Mouse (Mus musculus) hindbrain, embryonic 10.5 days (tissue): Measurements from ENCODE around the gene Hoxa4. TPM values are rescaled to one million over a fixed set of nuclear protein-coding genes. Genes with fewer than 3 reads are reported as not detected.

ENCODE experiments used
- DNase-seq: peaks from one replicate; pipeline ENCODE4 v3.0.0-alpha.2; 2017; ENCODE audit warnings: low spot score
- H3K27ac ChIP-seq: fragments of 300-500 bp; sonication (generic); 2 replicates; pipeline ENCODE4 v1.5.1; 2016; ENCODE audit warnings: mild to moderate bottlenecking, moderate library complexity
- H3K27me3 ChIP-seq: fragments of 300-500 bp; sonication (generic); 2 replicates; pipeline ENCODE4 v1.6.1; 2016; ENCODE audit warnings: mild to moderate bottlenecking; ENCODE audit not compliant: poor library complexity, insufficient read depth, severe bottlenecking
- H3K36me3 ChIP-seq: fragments of 300-500 bp; sonication (generic); 2 replicates; pipeline ENCODE4 v1.6.1; 2016; ENCODE audit warnings: mild to moderate bottlenecking, moderate library complexity
- H3K4me1 ChIP-seq: fragments of 300-500 bp; sonication (generic); replicated peaks from 2 replicates; pipeline ENCODE4 v1.6.1; 2016; ENCODE audit warnings: mild to moderate bottlenecking
- H3K4me3 ChIP-seq: fragments of 300-500 bp; sonication (generic); 2 replicates; pipeline ENCODE4 v1.5.1; 2016; ENCODE audit warnings: mild to moderate bottlenecking, moderate library complexity
- H3K9me3 ChIP-seq: fragments of 300-500 bp; sonication (generic); 2 replicates; pipeline ENCODE4 v1.6.1; 2016; ENCODE audit warnings: mild to moderate bottlenecking, moderate library complexity
- WGBS: fragments of 180-500 bp; shearing (Covaris S2); methylation state at CpG from one replicate; pipeline ENCODE4 v1.1.7; 2016; 5-methylcytosine and 5-hydroxymethylcytosine counted together
- polyA plus RNA-seq: library from polyadenylated mRNA; unstranded; fragments of >200 nt; fragmentation: Nextera tagmentation; extraction: Ambion mirVana; gene quantifications from 2 replicates; pipeline ENCODE4 v1.2.1, GENCODE M21; 2016

The Hoxa4 gene
- polyA plus RNA-seq, 1 experiment from 2014 or later, result 4.3 TPM

DNA sequence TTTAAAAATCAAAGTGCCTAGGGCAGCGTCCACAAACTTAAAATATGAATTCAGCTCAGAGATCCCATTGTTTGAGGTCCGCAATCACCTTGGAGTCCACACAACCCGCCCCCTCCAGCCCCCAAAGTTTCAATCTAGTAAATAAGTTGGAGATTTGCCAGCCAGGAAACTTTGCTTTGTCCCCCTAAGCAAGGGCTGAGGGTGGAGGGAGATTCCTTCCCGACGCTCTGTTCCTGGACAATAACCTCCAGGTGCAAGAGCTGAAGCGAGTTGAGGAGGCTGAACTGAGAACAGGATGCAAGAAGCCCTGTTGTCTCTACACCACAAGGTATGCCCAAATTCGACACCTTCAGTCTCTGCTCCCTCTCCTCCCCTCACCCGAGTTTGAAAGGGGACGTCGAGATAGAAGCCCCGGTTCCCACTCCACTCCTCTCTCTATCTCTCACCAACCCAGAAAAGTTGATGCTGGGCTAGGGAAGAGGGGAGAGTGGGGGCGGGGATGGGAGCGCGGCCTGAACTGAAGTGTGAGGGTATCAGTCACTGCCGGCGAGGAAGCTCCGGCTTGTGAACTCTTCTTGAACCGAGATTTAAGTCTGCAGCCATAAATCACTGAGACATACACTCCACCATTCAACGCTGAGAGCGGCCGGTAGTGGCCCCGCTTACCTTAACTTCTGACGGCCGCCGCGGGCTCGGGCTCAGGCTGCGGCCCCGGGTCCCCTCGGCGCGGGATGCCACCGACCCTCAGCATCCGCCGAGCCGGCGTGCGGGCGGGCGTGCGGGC is 16.4 kb downstream of the Hoxa4 start:
- Histone ChIP-seq H3K27me3 (peaks cover 100% of the 10 kb centered on the region), H3K9me3 (no peaks in the 10 kb centered on the region), H3K4me3 (peak overlapping the region; percentile 81), H3K36me3 (no peaks in the 10 kb centered on the region), H3K27ac (peak overlapping the region; percentile 82), H3K4me1 (peaks cover 40% of the 10 kb centered on the region)
- peak; percentile 62 for DNase-seq
- under 1% methylated on average over 41 of the region's 41 CpGs for WGBS

GRCm38 (mm10) chr6:52173648-52174047 is 17.9 kb downstream of the Hoxa4 start:
- no peak for DNase-seq
- Histone ChIP-seq H3K36me3 (no peaks in the 10 kb centered on the region), H3K27ac (0 out of 2 replicates have a peak overlapping the region, but pooled peaks have one; percentile 95), H3K4me3 (peak overlapping the region; percentile 81), H3K27me3 (peaks cover 100% of the 10 kb centered on the region), H3K4me1 (peaks cover 44% of the 10 kb centered on the region), H3K9me3 (no peaks in the 10 kb centered on the region)
- 4% methylated on average over 4 of the region's 4 CpGs for WGBS

- Histone ChIP-seq H3K9me3 (no peaks in the 10 kb centered on the region), H3K4me1 (peaks cover 44% of the 10 kb centered on the region), H3K27ac (peak overlapping the region; percentile 95), H3K4me3 (peak overlapping the region; percentile 81), H3K36me3 (no peaks in the 10 kb centered on the region), H3K27me3 (peaks cover 100% of the 10 kb centered on the region)
- WGBS, result under 1% methylated on average over 35 of the region's 35 CpGs
- DNase-seq, result peak; percentile 94
These were observed 19.1 kb downstream of the Hoxa4 start for GRCm38 (mm10) chr6:52172501-52172900.

- no peak for DNase-seq
- Histone ChIP-seq H3K27ac (peak overlapping the region; percentile 95), H3K36me3 (no peaks in the 10 kb centered on the region), H3K4me3 (peak overlapping the region; percentile 81), H3K9me3 (no peaks in the 10 kb centered on the region), H3K27me3 (peaks cover 100% of the 10 kb centered on the region), H3K4me1 (peaks cover 44% of the 10 kb centered on the region)
- WGBS, result 5% methylated on average over 7 of the region's 7 CpGs
These were observed 19.6 kb downstream of the Hoxa4 start for GRCm38 (mm10) chr6:52171938-52172337.

GRCm38 (mm10) chr6:52171331-52171730 is 20.2 kb downstream of the Hoxa4 start:
- peaks cover 100% of the 10 kb centered on the region for H3K27me3 ChIP-seq
- WGBS, result 4% methylated on average over 4 of the region's 4 CpGs
- no peaks in the 10 kb centered on the region for H3K9me3 ChIP-seq
- H3K4me1 ChIP-seq, result peaks cover 44% of the 10 kb centered on the region
- H3K27ac ChIP-seq, result peak overlapping the region; percentile 95
- no peaks in the 10 kb centered on the region for H3K36me3 ChIP-seq
- peak; percentile 66 for DNase-seq
- peak overlapping the region; percentile 81 for H3K4me3 ChIP-seq

GRCm38 (mm10) chr6:52170898-52171223 is 20.7 kb downstream of the Hoxa4 start:
- Histone ChIP-seq H3K27me3 (peaks cover 100% of the 10 kb centered on the region), H3K4me1 (peaks cover 42% of the 10 kb centered on the region), H3K4me3 (peak overlapping the region; percentile 81), H3K9me3 (no peaks in the 10 kb centered on the region), H3K27ac (peak overlapping the region; percentile 95), H3K36me3 (no peaks in the 10 kb centered on the region)
- WGBS, result 7% methylated on average over 5 of the region's 5 CpGs
- DNase-seq, result no peak

DNA sequence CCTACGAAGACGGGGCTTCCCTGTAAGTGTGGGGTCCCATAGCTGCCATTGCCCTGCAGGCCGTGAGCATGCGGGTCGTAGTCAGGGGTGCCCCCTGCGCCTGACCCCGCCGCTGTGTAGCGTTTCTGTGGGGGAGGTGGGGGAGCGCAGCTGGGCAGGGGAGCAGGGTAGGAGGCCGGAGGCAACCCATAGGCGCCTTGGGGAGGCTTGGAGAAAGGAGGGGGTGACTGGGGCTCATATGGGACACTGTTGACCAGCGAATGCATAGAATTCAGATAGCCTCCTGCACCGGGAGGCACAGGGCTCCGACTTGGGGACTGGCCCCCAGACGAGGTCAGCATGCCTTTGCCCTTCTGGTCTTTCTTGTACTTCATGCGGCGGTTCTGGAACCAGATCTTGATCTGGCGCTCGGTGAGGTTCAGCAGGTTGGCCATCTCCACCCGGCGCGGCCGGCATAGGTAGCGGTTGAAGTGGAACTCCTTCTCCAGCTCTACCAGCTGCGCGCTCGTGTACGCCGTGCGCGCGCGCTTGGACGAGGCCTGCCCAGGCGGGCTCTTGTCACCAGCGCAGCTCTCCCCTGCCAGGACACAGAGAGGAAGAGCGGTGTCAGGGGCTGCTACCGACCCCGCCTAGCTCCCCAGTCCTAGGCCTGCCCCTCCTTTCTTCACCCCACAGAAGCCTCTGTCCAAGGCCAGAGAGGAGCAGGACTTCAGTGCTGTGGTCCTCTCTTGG is 21.2 kb downstream of the Hoxa4 start:
- Histone ChIP-seq H3K9me3 (no peaks in the 10 kb centered on the region), H3K27me3 (peaks cover 100% of the 10 kb centered on the region), H3K27ac (peak overlapping the region; percentile 95), H3K4me1 (peaks cover 37% of the 10 kb centered on the region), H3K4me3 (peak overlapping the region; percentile 81), H3K36me3 (no peaks in the 10 kb centered on the region)
- 1% methylated on average over 40 of the region's 40 CpGs for WGBS
- DNase-seq, result peak; percentile 68

DNA sequence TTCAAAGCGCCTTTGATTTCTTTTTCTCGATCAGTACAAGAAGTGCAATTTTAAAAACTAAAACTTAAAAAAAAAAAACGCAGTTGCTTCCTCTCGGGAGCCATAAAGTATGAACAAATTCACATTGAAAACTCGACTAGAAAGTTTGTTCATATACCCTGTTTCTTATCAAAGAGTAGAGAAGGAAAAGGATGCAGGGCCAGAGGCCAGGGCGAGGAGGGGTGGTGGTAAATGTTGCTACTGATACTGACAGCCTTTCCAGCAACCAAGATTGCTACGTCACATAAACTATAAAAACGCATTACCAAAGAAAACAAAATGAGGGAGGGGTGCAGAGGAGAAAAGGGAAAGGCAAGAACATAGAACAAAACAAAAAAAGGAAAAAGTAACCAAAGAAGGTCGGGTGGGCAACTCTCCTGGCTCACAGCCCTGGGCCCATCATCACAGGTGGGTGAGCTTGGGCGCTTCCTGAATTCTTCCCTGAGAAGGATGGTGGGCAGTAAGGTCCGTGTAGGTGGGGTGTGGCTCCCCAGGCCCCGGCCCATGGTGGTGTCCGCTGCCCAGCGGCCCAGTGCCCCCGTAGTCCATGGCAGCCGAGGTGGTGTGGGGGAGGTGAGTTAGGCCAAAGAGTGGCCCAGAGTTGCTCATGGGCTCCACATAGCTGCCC is 21.9 kb downstream of the Hoxa4 start:
- WGBS, result 4% methylated on average over 16 of the region's 16 CpGs
- peak; percentile 58 for DNase-seq
- peak overlapping the region; percentile 95 for H3K27ac ChIP-seq
- H3K4me1 ChIP-seq, result peaks cover 34% of the 10 kb centered on the region
- peak overlapping the region; percentile 81 for H3K4me3 ChIP-seq
- no peaks in the 10 kb centered on the region for H3K36me3 ChIP-seq
- H3K27me3 ChIP-seq, result peaks cover 100% of the 10 kb centered on the region
- H3K9me3 ChIP-seq, result no peaks in the 10 kb centered on the region

GRCm38 (mm10) chr6:52168191-52169055 is 23.1 kb downstream of the Hoxa4 start:
- whole genome bisulfite sequencing, result under 1% methylated on average over 42 of the region's 42 CpGs
- peak overlapping the region; percentile 81 for H3K4me3 ChIP-seq

DNA sequence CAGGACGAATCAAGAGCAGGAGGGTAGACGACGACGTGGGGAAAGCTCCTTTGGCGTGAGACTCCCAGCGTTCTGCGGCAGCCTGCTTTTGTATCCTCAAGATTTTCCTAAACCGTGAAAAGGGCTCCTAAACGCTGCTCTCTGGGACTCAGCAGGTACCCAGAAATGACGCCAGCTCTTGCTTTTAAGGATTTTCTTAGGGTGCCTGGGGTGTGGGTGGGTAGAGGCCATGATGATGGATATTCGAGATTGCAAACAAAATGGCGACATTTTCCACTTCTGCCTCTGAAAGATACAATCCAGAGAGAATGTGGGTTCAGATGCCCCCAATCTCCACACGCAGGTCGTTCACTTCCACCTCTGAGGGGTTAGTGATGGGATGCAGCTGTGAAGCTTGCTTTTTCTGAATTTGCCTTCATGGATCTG is 23.8 kb downstream of the Hoxa4 start:
- under 1% methylated on average over 14 of the region's 14 CpGs for whole genome bisulfite sequencing
- Histone ChIP-seq H3K27me3 (peaks cover 100% of the 10 kb centered on the region), H3K36me3 (no peaks in the 10 kb centered on the region; the same call in 1 of the 2 replicates), H3K4me1 (peaks cover 33% of the 10 kb centered on the region), H3K27ac (peak overlapping the region; percentile 95), H3K4me3 (peak overlapping the region; percentile 81), H3K9me3 (no peaks in the 10 kb centered on the region)
- peak; percentile 59 for DNase-seq

More at GRCm38 (mm10) chr6:52168191-52169055, 23.1 kb downstream of the Hoxa4 start:
- Histone ChIP-seq H3K9me3 (no peaks in the 10 kb centered on the region), H3K4me1 (peaks cover 38% of the 10 kb centered on the region), H3K27me3 (peaks cover 100% of the 10 kb centered on the region), H3K36me3 (no peaks in the 10 kb centered on the region), H3K27ac (peak overlapping the region; percentile 95)
- peak; percentile 67 for DNase-seq

DNA sequence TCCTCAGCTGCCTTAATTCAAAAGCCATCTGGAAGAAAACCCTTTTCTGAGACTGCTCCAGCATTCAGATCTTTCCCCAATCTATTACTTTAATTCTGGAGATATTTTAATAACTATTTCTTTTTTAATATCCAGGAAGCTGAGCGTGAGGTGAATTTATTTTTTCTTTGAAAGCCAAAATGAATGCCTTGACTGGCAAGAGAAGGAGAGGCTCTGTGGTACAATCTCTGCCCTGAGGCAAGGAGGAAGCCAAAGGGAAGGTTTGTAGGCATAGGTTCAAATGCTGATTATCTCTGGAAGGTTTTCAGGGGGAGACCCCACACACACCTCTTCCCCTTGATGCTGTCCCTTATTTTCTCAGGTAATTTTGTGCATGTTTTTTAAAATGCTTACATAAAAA is 24.4 kb downstream of the Hoxa4 start:
- Histone ChIP-seq H3K9me3 (no peaks in the 10 kb centered on the region), H3K27ac (peak overlapping the region; percentile 95), H3K27me3 (peaks cover 100% of the 10 kb centered on the region), H3K36me3 (no peaks in the 10 kb centered on the region; the same call in 1 of the 2 replicates), H3K4me3 (peak overlapping the region; percentile 81), H3K4me1 (peaks cover 28% of the 10 kb centered on the region)
- WGBS, result 9% methylated on average over 1 of the region's 1 CpGs
- no peak for DNase-seq
